Mouse (Mus musculus) layer of hippocampus, adult 18-20 months (tissue): ENCODE results near the gene Plcd3. TPM values are rescaled to one million over a fixed set of nuclear protein-coding genes. Genes with fewer than 3 reads are reported as not detected.
A peak's percentile ranks its signal among the peaks of the same experiment; 100 is the strongest.

Source experiments
- DNase-seq, 2 experiments: peaks; one replicate each; pipeline ENCODE4 v3.0.0; 2022; ENCODE audit warnings: low spot score in 2 of 2
- long read RNA-seq: library from polyadenylated mRNA; stranded (forward); transcript quantifications from one replicate; pipeline ENCODE4 v2.0.0, GENCODE M21; 2021
- total RNA-seq, 2 experiments: library from RNA; stranded (reverse); gene quantifications; 2 replicates each; pipeline ENCODE4 v1.2.3; 2021

The Plcd3 gene
- total RNA-seq = 10 to 100 TPM; 11.0 TPM
- long read RNA-seq, partial matches to known transcripts = 1 of 2 reads
- long read RNA-seq, other reads (novel, unspliced or antisense) = 1 of 2 reads

GRCm38 (mm10) chr11:103101481-103101865 is at the start of gene Plcd3, which contains the start of gene Acbd4:
Gene Plcd3 (minus strand): TSS chr11:103101658.
Gene Acbd4 (plus strand): TSS chr11:103101682.
- DNase-seq = peak in 1 of 2 experiments; percentile 74

GRCm38 (mm10) chr11:103149771-103150170 is 48.3 kb upstream of the Plcd3 start:
- DNase-seq = no peak

- no peak for DNase-seq
These were observed 46.3 kb upstream of the Plcd3 start for GRCm38 (mm10) chr11:103147766-103148165.

GRCm38 (mm10) chr11:103146386-103146785 is 44.9 kb upstream of the Plcd3 start:
- DNase-seq = no peak

GRCm38 (mm10) chr11:103144309-103145285 is 43.1 kb upstream of the Plcd3 start:
- DNase-seq = no peak

GRCm38 (mm10) chr11:103142441-103143182 is 41.2 kb upstream of the Plcd3 start:
- DNase-seq = peak; percentile 84 to 93

- no peak for DNase-seq
These were observed 40.4 kb upstream of the Plcd3 start for GRCm38 (mm10) chr11:103141944-103142255.

GRCm38 (mm10) chr11:103141101-103141943 is 39.9 kb upstream of the Plcd3 start:
- no peak for DNase-seq

- DNase-seq = no peak
These were observed 39.3 kb upstream of the Plcd3 start for GRCm38 (mm10) chr11:103140763-103141100.

GRCm38 (mm10) chr11:103139951-103140762 is 38.7 kb upstream of the Plcd3 start:
- no peak for DNase-seq

GRCm38 (mm10) chr11:103136039-103136577 is 34.6 kb upstream of the Plcd3 start:
- DNase-seq = no peak

- DNase-seq = no peak
These were observed 32.8 kb upstream of the Plcd3 start for GRCm38 (mm10) chr11:103134221-103134620.

GRCm38 (mm10) chr11:103133456-103134185 is 32.2 kb upstream of the Plcd3 start:
- DNase-seq = no peak

GRCm38 (mm10) chr11:103132576-103133455 is 31.4 kb upstream of the Plcd3 start:
- peak; percentile 99 to 100 for DNase-seq

GRCm38 (mm10) chr11:103131701-103132575 is 30.5 kb upstream of the Plcd3 start, which contains the start of gene Hexim2:
Gene Hexim2 (plus strand): TSS chr11:103132429.
- no peak for DNase-seq

GRCm38 (mm10) chr11:103120315-103120714 is 18.9 kb upstream of the Plcd3 start:
- DNase-seq = no peak

- DNase-seq = no peak
These were observed 18.2 kb upstream of the Plcd3 start for GRCm38 (mm10) chr11:103119609-103120008.
